Mouse (Mus musculus): ENCODE results near the gene Aplnr. TPM values are rescaled to one million over a fixed set of nuclear protein-coding genes. Genes with fewer than 3 reads are reported as not detected.

Gene Aplnr
- polyA plus RNA-seq, 1 experiment = 2.9 TPM

DNA sequence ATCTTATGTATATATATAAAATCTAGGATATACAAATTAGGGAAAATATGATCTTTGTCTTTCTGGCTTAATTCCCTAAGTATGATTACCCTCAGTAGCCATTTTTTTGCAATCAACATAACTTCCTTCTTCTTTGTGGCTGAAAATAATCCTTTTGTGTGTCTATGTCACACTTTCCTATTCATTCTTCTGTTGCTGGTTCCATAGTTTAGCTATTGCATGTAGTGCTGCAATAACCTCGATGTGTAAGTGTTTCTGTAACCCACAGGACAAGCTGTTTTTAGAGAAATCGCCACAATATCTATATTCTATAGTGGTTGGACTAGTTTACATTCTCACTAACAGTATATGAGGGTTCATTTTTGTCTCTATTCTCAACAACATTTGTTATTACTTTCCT lies 8.9 kb downstream of the Aplnr start:
- Histone ChIP-seq H3K4me1 (ENCODE audit: control insufficient read depth, insufficient read depth, insufficient read length) (no peaks in the 10 kb centered on the region), H3K27ac (ENCODE audit: insufficient read depth, low read length) (no peak overlapping the region), H3K36me3 (ENCODE audit: control insufficient read depth, insufficient read depth, low read length) (no peaks in the 10 kb centered on the region), H3K27me3 (ENCODE audit: control insufficient read depth, insufficient read depth, low read length) (no peaks in the 10 kb centered on the region), H3K4me3 (ENCODE audit: extremely low read depth, insufficient read depth, insufficient read length) (no peak overlapping the region)
- 74% methylated on average over 2 of the region's 2 CpGs for whole genome bisulfite sequencing
- no peak for TF ChIP-seq POLR2A (IDR thresholded peaks at IDR 0.05; ENCODE audit: low read depth, low read length)
- no peak for TF ChIP-seq CTCF (IDR thresholded peaks at IDR 0.05; ENCODE audit: extremely low read depth, insufficient read depth, insufficient read length, insufficient replicate concordance)
- DNase-seq (ENCODE audit: low read depth in 1 of 2, low spot score in 2 of 2) = no peak

GRCm38 (mm10) chr2:85145346-85145745 lies 9.3 kb downstream of the Aplnr start:
- DNase-seq (ENCODE audit: low read depth in 1 of 2, low spot score in 2 of 2) = no peak
- Histone ChIP-seq H3K4me1 (ENCODE audit: control insufficient read depth, insufficient read depth, insufficient read length) (no peaks in the 10 kb centered on the region), H3K27ac (ENCODE audit: insufficient read depth, low read length) (no peak overlapping the region), H3K36me3 (ENCODE audit: control insufficient read depth, insufficient read depth, low read length) (no peaks in the 10 kb centered on the region), H3K4me3 (ENCODE audit: extremely low read depth, insufficient read depth, insufficient read length) (no peak overlapping the region), H3K27me3 (ENCODE audit: control insufficient read depth, insufficient read depth, low read length) (no peaks in the 10 kb centered on the region)
- WGBS = 70% methylated on average over 3 of the region's 3 CpGs
- TF ChIP-seq CTCF (IDR thresholded peaks at IDR 0.05; ENCODE audit: extremely low read depth, insufficient read depth, insufficient read length, insufficient replicate concordance) = no peak
- no peak for TF ChIP-seq POLR2A (IDR thresholded peaks at IDR 0.05; ENCODE audit: low read depth, low read length)

- Histone ChIP-seq H3K27me3 (ENCODE audit: control insufficient read depth, insufficient read depth, low read length) (no peaks in the 10 kb centered on the region), H3K4me3 (ENCODE audit: extremely low read depth, insufficient read depth, insufficient read length) (no peak overlapping the region), H3K27ac (ENCODE audit: insufficient read depth, low read length) (no peak overlapping the region), H3K36me3 (ENCODE audit: control insufficient read depth, insufficient read depth, low read length) (no peaks in the 10 kb centered on the region), H3K4me1 (ENCODE audit: control insufficient read depth, insufficient read depth, insufficient read length) (no peaks in the 10 kb centered on the region)
- TF ChIP-seq POLR2A (IDR thresholded peaks at IDR 0.05; ENCODE audit: low read depth, low read length) (no peak), CTCF (IDR thresholded peaks at IDR 0.05; ENCODE audit: extremely low read depth, insufficient read depth, insufficient read length, insufficient replicate concordance) (no peak)
- 82% methylated on average over 2 of the region's 2 CpGs for WGBS
- no peak for DNase-seq (ENCODE audit: low read depth in 1 of 2, low spot score in 2 of 2)
Measured at GRCm38 (mm10) chr2:85147481-85147880, 11.5 kb downstream of the Aplnr start.

DNA sequence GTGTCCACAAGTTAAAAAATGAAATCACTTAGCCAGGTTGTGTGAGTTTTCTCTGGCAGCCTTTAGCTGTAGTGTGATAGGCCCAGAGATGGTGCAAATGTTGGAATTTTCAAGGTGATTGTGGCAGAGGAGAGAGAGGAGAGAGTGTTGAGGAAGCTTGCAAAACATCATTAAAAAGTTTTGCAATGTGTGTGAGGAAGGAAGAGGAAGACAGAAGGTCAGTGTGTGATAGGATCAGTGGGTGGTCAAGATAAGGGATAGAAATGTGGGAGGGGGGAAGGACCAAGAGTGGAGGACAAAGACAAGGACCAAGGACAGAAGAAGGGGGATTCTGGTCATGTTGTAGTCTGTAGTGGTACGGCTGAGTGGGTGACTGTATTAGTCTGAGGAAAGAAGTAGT lies 14.3 kb downstream of the Aplnr start:
- H3K27me3 ChIP-seq (ENCODE audit: control insufficient read depth, insufficient read depth, low read length) = no peaks in the 10 kb centered on the region
- no peak overlapping the region for H3K27ac ChIP-seq (ENCODE audit: insufficient read depth, low read length)
- no peak overlapping the region for H3K4me3 ChIP-seq (ENCODE audit: extremely low read depth, insufficient read depth, insufficient read length)
- no peaks in the 10 kb centered on the region for H3K36me3 ChIP-seq (ENCODE audit: control insufficient read depth, insufficient read depth, low read length)
- WGBS = 47% methylated on average over 1 of the region's 1 CpGs
- no peaks in the 10 kb centered on the region for H3K4me1 ChIP-seq (ENCODE audit: control insufficient read depth, insufficient read depth, insufficient read length)
- no peak for DNase-seq (ENCODE audit: low read depth in 1 of 2, low spot score in 2 of 2)
- no peak for TF ChIP-seq POLR2A (IDR thresholded peaks at IDR 0.05; ENCODE audit: low read depth, low read length)
- TF ChIP-seq CTCF (IDR thresholded peaks at IDR 0.05; ENCODE audit: extremely low read depth, insufficient read depth, insufficient read length, insufficient replicate concordance) = no peak

DNA sequence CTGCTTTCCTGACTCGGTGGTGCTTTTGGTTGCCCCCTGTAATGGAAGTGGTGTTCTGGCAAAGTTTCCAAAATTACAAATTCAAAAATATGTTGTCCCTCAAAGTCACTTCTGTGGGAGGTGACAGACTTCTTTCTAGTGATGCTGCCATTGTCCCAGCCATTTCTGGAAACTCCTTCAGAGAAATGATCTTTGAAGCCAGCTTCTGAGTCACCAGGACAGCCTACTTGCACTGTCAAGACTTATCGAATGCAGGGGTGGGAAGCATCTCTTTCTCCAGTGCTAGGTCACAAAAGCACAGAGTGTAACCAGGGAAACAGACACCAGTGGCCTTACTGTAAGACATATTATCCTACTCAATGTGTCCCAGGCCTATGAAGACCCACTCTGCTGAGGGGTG lies 15.2 kb downstream of the Aplnr start:
- no peak for DNase-seq (ENCODE audit: low read depth in 1 of 2, low spot score in 2 of 2)
- no peak for TF ChIP-seq CTCF (IDR thresholded peaks at IDR 0.05; ENCODE audit: extremely low read depth, insufficient read depth, insufficient read length, insufficient replicate concordance)
- no peak for TF ChIP-seq POLR2A (IDR thresholded peaks at IDR 0.05; ENCODE audit: low read depth, low read length)
- Histone ChIP-seq H3K4me3 (ENCODE audit: extremely low read depth, insufficient read depth, insufficient read length) (no peak overlapping the region), H3K27ac (ENCODE audit: insufficient read depth, low read length) (no peak overlapping the region), H3K4me1 (ENCODE audit: control insufficient read depth, insufficient read depth, insufficient read length) (no peaks in the 10 kb centered on the region), H3K36me3 (ENCODE audit: control insufficient read depth, insufficient read depth, low read length) (no peaks in the 10 kb centered on the region), H3K27me3 (ENCODE audit: control insufficient read depth, insufficient read depth, low read length) (no peaks in the 10 kb centered on the region)
- 83% methylated on average over 2 of the region's 2 CpGs for WGBS

DNA sequence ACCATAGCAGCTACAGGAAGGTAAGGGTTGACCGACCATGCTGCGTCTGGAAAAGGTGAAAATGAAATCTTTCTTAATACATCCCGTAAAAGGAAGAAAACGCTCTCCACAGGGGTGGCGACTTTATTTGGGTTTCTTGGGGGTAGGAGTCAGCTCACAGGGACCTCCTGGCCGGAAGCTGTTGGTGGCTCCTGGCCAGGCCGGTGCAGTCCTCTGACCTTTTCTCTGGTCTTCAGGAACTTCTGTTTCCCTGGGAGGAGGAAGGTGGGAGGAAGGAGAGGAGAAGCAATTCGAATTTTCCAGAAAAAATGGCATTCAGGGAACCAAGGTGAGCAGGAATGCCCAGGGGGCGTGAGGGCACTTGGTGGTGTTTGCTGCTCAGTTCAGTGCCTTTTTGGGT lies 19.3 kb downstream of the Aplnr start:
- Histone ChIP-seq H3K27ac (ENCODE audit: insufficient read depth, low read length) (no peak overlapping the region), H3K4me3 (ENCODE audit: extremely low read depth, insufficient read depth, insufficient read length) (no peak overlapping the region), H3K4me1 (ENCODE audit: control insufficient read depth, insufficient read depth, insufficient read length) (0 out of 2 replicates have a peak, but pooled peaks cover 2% of the 10 kb centered on the region), H3K36me3 (ENCODE audit: control insufficient read depth, insufficient read depth, low read length) (no peaks in the 10 kb centered on the region), H3K27me3 (ENCODE audit: control insufficient read depth, insufficient read depth, low read length) (no peaks in the 10 kb centered on the region)
- TF ChIP-seq CTCF (IDR thresholded peaks at IDR 0.05; ENCODE audit: extremely low read depth, insufficient read depth, insufficient read length, insufficient replicate concordance) = no peak
- no peak for TF ChIP-seq POLR2A (IDR thresholded peaks at IDR 0.05; ENCODE audit: low read depth, low read length)
- DNase-seq (ENCODE audit: low read depth in 1 of 2, low spot score in 2 of 2) = no peak
- 85% methylated on average over 9 of the region's 9 CpGs for WGBS

GRCm38 (mm10) chr2:85156136-85156535 lies 20.1 kb downstream of the Aplnr start:
- DNase-seq (ENCODE audit: low read depth in 1 of 2, low spot score in 2 of 2) = no peak

More at GRCm38 (mm10) chr2:85156136-85156535, 20.1 kb downstream of the Aplnr start:
- TF ChIP-seq POLR2A (IDR thresholded peaks at IDR 0.05; ENCODE audit: low read depth, low read length) (no peak), CTCF (IDR thresholded peaks at IDR 0.05; ENCODE audit: extremely low read depth, insufficient read depth, insufficient read length, insufficient replicate concordance) (no peak)
- Histone ChIP-seq H3K4me1 (ENCODE audit: control insufficient read depth, insufficient read depth, insufficient read length) (0 out of 2 replicates have a peak, but pooled peaks cover 2% of the 10 kb centered on the region), H3K4me3 (ENCODE audit: extremely low read depth, insufficient read depth, insufficient read length) (no peak overlapping the region), H3K36me3 (ENCODE audit: control insufficient read depth, insufficient read depth, low read length) (no peaks in the 10 kb centered on the region), H3K27me3 (ENCODE audit: control insufficient read depth, insufficient read depth, low read length) (no peaks in the 10 kb centered on the region), H3K27ac (ENCODE audit: insufficient read depth, low read length) (no peak overlapping the region)
- WGBS = 57% methylated on average over 5 of the region's 5 CpGs

Data from spleen, adult 2 months (tissue).